Mouse (Mus musculus): ENCODE data around the gene Elfn1. TPM values are rescaled to one million over a fixed set of nuclear protein-coding genes. Genes with fewer than 3 reads are reported as not detected.
"Not testable (repeated sequence)": the region's sequence is repeated elsewhere in the genome, so short reads cannot be mapped to it uniquely, and the experiment has no call there.

Gene Elfn1
- total and polyA plus RNA-seq, 2 experiments from 2014 or later = 3.1 to 57.5 TPM

GRCm38 (mm10) chr5:139981976-139982375, 74.2 kb downstream of the Elfn1 start:
- no peak overlapping the region for H3K9ac ChIP-seq (replicated peaks; ENCODE audit: low read length, poor library complexity, severe bottlenecking)
- no peak for TF ChIP-seq CTCF (IDR thresholded peaks at IDR 0.05)
- H3K27ac ChIP-seq (ENCODE audit: low read depth, low read length) = no peak overlapping the region
- no peak overlapping the region for H3K4me2 ChIP-seq (ENCODE audit: low read depth, low read length, poor library complexity, severe bottlenecking)
- H3K27me3 ChIP-seq (ENCODE audit: insufficient read depth, low read length) = no peaks in the 10 kb centered on the region
- no peaks in the 10 kb centered on the region for H3K9me3 ChIP-seq (ENCODE audit: low read length)
- peaks cover 9% of the 10 kb centered on the region for H3K4me1 ChIP-seq (ENCODE audit: insufficient read depth, low read length)
- ATAC-seq (ENCODE audit: low FRiP score) = no peak
- DNase-seq (ENCODE audit: low spot score) = no peak
- no peak overlapping the region for H3K4me3 ChIP-seq (ENCODE audit: low read depth, low read length)
- H3K36me3 ChIP-seq (ENCODE audit: insufficient read depth, low read length) = no peaks in the 10 kb centered on the region
- WGBS = 90% methylated on average over 1 of the region's 1 CpGs

- H3K9me3 ChIP-seq (ENCODE audit: low read length) = no peaks in the 10 kb centered on the region
- DNase-seq (ENCODE audit: low spot score) = no peak
- no peaks in the 10 kb centered on the region for H3K4me1 ChIP-seq (ENCODE audit: insufficient read depth, low read length)
- H3K4me2 ChIP-seq (ENCODE audit: low read depth, low read length, poor library complexity, severe bottlenecking) = no peak overlapping the region
- no peak overlapping the region for H3K27ac ChIP-seq (ENCODE audit: low read depth, low read length)
- 0 out of 2 replicates have a peak, but pooled peaks have one; percentile 7 for TF ChIP-seq CTCF (IDR thresholded peaks at IDR 0.05)
- WGBS = 42% methylated on average over 18 of the region's 18 CpGs
- H3K36me3 ChIP-seq (ENCODE audit: insufficient read depth, low read length) = no peaks in the 10 kb centered on the region
- H3K27me3 ChIP-seq (ENCODE audit: insufficient read depth, low read length) = no peaks in the 10 kb centered on the region
- ATAC-seq (ENCODE audit: low FRiP score) = no peak
- no peak overlapping the region for H3K4me3 ChIP-seq (ENCODE audit: low read depth, low read length)
- H3K9ac ChIP-seq (replicated peaks; ENCODE audit: low read length, poor library complexity, severe bottlenecking) = no peak overlapping the region
Measured at GRCm38 (mm10) chr5:139985073-139985746, 77.5 kb downstream of the Elfn1 start.

- no peak overlapping the region for H3K4me3 ChIP-seq (ENCODE audit: low read depth, low read length)
- DNase-seq (ENCODE audit: low spot score) (no peak), ATAC-seq (ENCODE audit: low FRiP score) (no peak)
- no peak overlapping the region for H3K4me2 ChIP-seq (ENCODE audit: low read depth, low read length, poor library complexity, severe bottlenecking)
- H3K36me3 ChIP-seq (ENCODE audit: insufficient read depth, low read length) = no peaks in the 10 kb centered on the region
- no peaks in the 10 kb centered on the region for H3K4me1 ChIP-seq (ENCODE audit: insufficient read depth, low read length)
- 85% methylated on average over 3 of the region's 3 CpGs for WGBS
- no peaks in the 10 kb centered on the region for H3K27me3 ChIP-seq (ENCODE audit: insufficient read depth, low read length)
- no peak overlapping the region for H3K27ac ChIP-seq (ENCODE audit: low read depth, low read length)
- no peak for TF ChIP-seq CTCF (IDR thresholded peaks at IDR 0.05)
- 0 out of 2 replicates have a peak, but pooled peaks cover 5% of the 10 kb centered on the region for H3K9me3 ChIP-seq (ENCODE audit: low read length)
- no peak overlapping the region for H3K9ac ChIP-seq (replicated peaks; ENCODE audit: low read length, poor library complexity, severe bottlenecking)
Measured at GRCm38 (mm10) chr5:139991531-139991930, 83.8 kb downstream of the Elfn1 start.

- H3K36me3 ChIP-seq (ENCODE audit: insufficient read depth, low read length); ATAC-seq (ENCODE audit: low FRiP score); H3K9ac ChIP-seq (replicated peaks; ENCODE audit: low read length, poor library complexity, severe bottlenecking); H3K27ac ChIP-seq (ENCODE audit: low read depth, low read length); DNase-seq (ENCODE audit: low spot score); H3K4me3 ChIP-seq (ENCODE audit: low read depth, low read length); H3K27me3 ChIP-seq (ENCODE audit: insufficient read depth, low read length); H3K4me1 ChIP-seq (ENCODE audit: insufficient read depth, low read length); H3K9me3 ChIP-seq (ENCODE audit: low read length); H3K4me2 ChIP-seq (ENCODE audit: low read depth, low read length, poor library complexity, severe bottlenecking): not testable (repeated sequence)
- 76% methylated on average over 12 of the region's 12 CpGs for WGBS
Measured at GRCm38 (mm10) chr5:139998321-139998720, 90.6 kb downstream of the Elfn1 start.

GRCm38 (mm10) chr5:139998916-139999315, 91.2 kb downstream of the Elfn1 start:
- no peak overlapping the region for H3K27ac ChIP-seq (ENCODE audit: low read depth, low read length)
- WGBS = 48% methylated on average over 5 of the region's 6 CpGs

GRCm38 (mm10) chr5:140002541-140002940, 94.8 kb downstream of the Elfn1 start:
- WGBS = 52% methylated on average over 3 of the region's 3 CpGs
- no peak for ATAC-seq (ENCODE audit: low FRiP score)
- no peak overlapping the region for H3K4me2 ChIP-seq (ENCODE audit: low read depth, low read length, poor library complexity, severe bottlenecking)
- H3K4me3 ChIP-seq (ENCODE audit: low read depth, low read length) = no peak overlapping the region
- no peak overlapping the region for H3K9ac ChIP-seq (replicated peaks; ENCODE audit: low read length, poor library complexity, severe bottlenecking)
- no peaks in the 10 kb centered on the region for H3K27me3 ChIP-seq (ENCODE audit: insufficient read depth, low read length)
- no peak for DNase-seq (ENCODE audit: low spot score)
- H3K36me3 ChIP-seq (ENCODE audit: insufficient read depth, low read length) = no peaks in the 10 kb centered on the region
- no peak overlapping the region for H3K27ac ChIP-seq (ENCODE audit: low read depth, low read length)
- no peaks in the 10 kb centered on the region for H3K4me1 ChIP-seq (ENCODE audit: insufficient read depth, low read length)
- H3K9me3 ChIP-seq (ENCODE audit: low read length) = no peaks in the 10 kb centered on the region
- no peak for TF ChIP-seq CTCF (IDR thresholded peaks at IDR 0.05)

More at GRCm38 (mm10) chr5:139998916-139999315, 91.2 kb downstream of the Elfn1 start:
- TF ChIP-seq CTCF (IDR thresholded peaks at IDR 0.05) = no peak
- no peak overlapping the region for H3K4me2 ChIP-seq (ENCODE audit: low read depth, low read length, poor library complexity, severe bottlenecking)
- DNase-seq (ENCODE audit: low spot score) = no peak
- H3K4me3 ChIP-seq (ENCODE audit: low read depth, low read length) = no peak overlapping the region
- H3K9me3 ChIP-seq (ENCODE audit: low read length) = no peaks in the 10 kb centered on the region
- H3K36me3 ChIP-seq (ENCODE audit: insufficient read depth, low read length) = no peaks in the 10 kb centered on the region
- H3K27me3 ChIP-seq (ENCODE audit: insufficient read depth, low read length) = no peaks in the 10 kb centered on the region
- no peak overlapping the region for H3K9ac ChIP-seq (replicated peaks; ENCODE audit: low read length, poor library complexity, severe bottlenecking)
- no peak for ATAC-seq (ENCODE audit: low FRiP score)
- H3K4me1 ChIP-seq (ENCODE audit: insufficient read depth, low read length) = no peaks in the 10 kb centered on the region
